Mouse (Mus musculus) 3134 (cell line): ENCODE results near the gene Mapk11.

Experiments used
- DNase-seq: peaks from one replicate; pipeline ENCODE4 v3.0.0-alpha.2; 2011; ENCODE audit warnings: low spot score; ENCODE audit not compliant: insufficient read length; ENCODE audit errors: extremely low read depth

Gene Mapk11

DNA sequence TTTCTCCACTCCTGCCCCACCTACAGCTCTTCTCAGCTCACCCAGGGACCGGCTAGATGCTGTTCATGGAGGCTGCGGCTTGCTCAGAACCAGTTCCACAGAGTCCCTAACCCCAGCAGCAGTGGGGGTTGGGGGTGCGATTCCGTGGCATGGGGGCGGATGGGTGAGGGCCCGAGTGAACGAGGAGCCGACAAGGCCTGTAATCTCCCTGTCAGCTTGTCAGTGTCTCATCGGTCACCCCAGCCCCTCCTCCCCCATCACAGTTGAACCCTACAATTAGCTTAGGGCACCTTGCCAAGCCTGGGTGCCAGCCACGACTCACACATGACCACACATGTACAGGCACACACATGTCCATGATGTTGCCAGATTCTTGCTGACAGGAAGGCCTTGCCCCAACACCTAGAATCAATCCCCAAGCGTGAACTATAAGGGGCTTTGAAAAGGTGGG is 25.5 kb upstream of the Mapk11 start:
- DNase-seq: no peak

DNA sequence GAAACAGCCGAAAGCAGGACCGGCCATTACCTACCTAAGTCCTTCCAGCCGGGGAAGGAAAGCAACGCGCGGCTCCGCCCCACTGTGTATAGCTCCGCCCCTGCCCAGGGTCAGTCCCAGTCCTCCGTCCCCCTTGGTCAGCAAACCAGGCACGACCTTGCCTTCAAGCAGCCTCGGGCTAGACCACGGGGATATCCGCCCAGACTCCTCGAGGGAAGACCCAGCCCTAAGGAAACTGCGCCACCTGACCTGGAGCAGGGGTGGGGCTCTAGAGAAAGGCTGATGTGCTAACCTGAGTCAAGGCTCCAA is 24.4 kb upstream of the Mapk11 start:
- no peak for DNase-seq

DNA sequence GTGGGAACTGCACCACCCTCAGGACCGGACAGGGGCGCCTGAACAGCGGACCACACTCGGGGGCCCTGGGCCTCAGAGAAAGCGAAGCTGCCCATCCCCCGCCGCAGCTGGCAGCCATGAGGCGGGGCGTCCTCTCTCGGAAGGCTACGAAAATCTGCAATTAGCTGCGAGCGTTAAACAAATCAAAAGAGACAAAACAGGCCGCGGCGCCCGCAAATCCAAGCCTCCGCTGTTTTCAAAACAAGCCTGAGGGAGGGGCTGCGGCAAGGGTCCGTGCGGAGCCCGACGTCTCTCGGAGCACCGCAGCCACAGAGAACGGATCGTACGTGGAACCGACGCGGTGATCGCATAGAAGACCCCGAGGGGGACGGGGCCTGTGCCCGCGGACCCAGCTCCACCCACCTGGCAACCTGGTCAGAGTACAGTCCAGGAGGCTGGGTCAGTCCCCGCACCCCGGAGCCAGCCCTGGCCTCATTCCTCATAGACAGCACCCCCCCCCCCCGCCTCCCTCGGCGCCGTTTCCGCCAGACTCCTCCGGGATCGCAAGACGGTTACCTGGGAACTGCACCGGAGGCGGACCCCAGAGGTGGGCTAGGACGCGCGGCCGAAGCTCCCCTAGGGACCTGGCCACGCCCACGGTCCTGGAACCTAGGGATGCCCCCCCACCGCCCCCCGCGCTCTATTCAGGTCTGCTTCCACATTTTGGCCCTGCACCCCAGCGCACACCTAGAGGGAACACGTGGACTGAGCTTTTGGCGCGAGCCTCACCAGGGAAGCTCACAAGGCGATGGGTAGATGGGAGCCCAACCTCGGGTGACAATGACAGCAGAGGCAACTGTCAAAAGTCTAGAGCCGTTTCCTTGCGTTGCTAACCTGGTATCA is 23.8 kb upstream of the Mapk11 start:
- no peak for DNase-seq

DNA sequence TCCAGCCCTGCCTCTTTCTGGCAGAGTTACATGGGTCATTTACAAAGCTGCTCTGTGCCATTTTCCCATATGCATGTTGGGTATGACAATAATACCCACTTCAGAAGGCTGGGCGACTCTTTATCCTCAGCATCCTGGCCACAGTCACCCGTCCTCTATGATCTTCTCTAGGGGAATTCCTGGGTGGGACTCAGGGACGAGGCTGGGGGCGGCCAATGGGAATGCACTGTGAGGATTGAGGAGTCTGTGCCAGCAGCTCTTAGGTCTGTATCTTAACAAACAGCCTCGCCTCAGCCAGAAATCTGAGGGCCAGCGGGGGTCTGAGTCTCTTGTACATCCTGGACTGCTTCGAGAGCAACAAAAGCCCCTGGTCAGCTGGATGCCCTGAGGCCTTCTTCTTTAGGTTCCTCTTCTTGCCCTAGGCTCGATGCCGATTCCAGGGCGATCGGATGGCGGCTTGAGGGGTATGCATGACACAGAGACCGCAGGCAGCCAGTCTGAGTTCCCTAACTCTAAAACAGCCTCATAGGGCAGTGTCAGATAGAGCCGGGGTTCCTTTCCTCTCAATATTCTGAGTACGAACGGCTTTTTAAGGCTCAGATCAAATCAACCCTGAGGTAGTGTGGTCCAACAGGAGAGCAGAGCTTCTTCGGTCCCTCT is 23.0 kb upstream of the Mapk11 start:
- DNase-seq: no peak

- no peak for DNase-seq
These were observed 22.2 kb upstream of the Mapk11 start for GRCm38 (mm10) chr15:89171526-89172051.

DNA sequence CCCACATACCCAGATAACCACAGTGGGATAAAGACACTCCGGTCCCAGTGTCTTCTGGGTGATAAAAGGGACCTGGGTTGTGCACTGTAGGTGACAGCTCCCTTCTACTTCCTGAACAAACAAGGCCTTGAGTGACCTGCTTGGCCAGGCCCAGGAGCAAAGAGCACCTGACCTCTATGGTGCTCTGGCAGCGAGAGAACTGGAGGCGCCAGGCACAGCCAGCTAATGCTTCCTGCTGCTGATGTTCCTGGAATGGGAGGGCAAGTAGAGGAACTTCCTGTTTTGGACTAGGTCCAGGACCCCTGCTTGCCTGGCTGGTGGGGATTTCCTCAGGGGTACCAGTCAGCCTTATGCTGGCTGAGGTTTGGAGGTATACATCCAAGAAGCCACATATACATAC is 20.7 kb upstream of the Mapk11 start:
- DNase-seq: no peak

GRCm38 (mm10) chr15:89169431-89169830 is 20.0 kb upstream of the Mapk11 start:
- peak; percentile 91 for DNase-seq

- DNase-seq: no peak
These were observed 19.5 kb upstream of the Mapk11 start for GRCm38 (mm10) chr15:89168922-89169321.

GRCm38 (mm10) chr15:89165478-89165877 is 16.1 kb upstream of the Mapk11 start:
- no peak for DNase-seq

DNA sequence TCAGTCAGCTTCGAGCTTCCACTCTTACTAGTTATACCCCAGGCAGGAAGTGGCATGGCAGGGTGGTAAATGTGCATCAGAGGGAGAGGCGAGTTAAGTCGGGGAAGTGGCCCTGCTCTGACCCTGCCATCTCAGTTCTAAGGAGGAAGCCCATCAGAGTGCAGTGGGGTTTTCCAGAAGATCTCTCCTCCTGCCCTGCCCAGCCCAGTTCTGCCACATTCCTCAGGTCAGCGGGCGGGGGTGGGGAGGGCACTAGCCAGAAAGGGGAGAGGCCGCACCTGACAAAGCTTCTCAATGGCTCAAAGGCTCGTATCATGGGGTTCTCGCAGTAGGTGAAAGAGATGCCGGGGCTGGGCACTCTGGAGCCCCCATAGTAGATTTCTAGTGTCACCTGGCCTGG is 12.0 kb upstream of the Mapk11 start:
- no peak for DNase-seq

GRCm38 (mm10) chr15:89158516-89158915 is 9.1 kb upstream of the Mapk11 start:
- no peak for DNase-seq

DNA sequence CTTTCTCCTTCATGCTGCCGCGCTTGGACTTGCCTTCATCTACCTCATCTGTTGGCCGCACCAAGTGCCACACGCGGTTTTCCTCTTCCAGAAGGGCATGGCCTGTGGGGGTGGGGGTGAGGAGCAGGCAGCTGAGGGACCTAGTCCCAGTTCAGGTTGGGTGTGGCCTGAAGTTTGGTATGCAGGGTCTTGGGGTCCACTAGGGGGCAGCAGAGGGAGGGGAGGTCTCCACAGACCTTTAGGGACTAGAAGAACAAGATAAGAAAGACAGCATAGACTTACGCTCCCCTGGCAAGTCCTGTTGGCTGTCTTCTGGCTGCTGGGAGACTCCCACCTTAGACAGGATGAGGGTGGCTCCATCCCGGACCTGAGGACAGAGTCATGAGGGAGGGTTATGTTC is 8.5 kb upstream of the Mapk11 start:
- peak; percentile 55 for DNase-seq

GRCm38 (mm10) chr15:89152312-89152711 is 2.9 kb upstream of the Mapk11 start:
- no peak for DNase-seq

GRCm38 (mm10) chr15:89150041-89150390 is 588 bp upstream of the Mapk11 start:
- no peak for DNase-seq

GRCm38 (mm10) chr15:89148496-89149270 is 745 bp downstream of the Mapk11 start:
- no peak for DNase-seq

GRCm38 (mm10) chr15:89147895-89148294 is 1.5 kb downstream of the Mapk11 start:
- no peak for DNase-seq

DNA sequence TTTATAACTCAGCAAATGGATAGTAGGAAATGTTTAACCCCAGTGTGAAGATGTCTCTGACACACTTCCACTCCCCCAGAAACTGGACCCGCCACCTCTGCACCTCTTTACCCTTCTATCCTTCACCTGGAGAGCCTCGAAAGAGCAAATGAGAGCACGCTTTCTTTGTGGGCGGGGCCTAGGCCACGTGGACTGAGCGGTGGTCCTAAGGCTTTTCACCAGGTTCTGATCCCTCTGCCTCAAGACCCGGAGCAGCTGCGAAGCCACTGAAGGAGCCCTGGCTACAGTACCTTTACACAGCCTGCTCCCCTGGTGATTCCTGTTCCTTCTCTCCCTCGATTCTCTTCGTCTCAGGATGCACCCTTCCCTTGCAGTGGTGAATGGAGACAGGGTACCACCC is 2.0 kb downstream of the Mapk11 start:
- DNase-seq: no peak

DNA sequence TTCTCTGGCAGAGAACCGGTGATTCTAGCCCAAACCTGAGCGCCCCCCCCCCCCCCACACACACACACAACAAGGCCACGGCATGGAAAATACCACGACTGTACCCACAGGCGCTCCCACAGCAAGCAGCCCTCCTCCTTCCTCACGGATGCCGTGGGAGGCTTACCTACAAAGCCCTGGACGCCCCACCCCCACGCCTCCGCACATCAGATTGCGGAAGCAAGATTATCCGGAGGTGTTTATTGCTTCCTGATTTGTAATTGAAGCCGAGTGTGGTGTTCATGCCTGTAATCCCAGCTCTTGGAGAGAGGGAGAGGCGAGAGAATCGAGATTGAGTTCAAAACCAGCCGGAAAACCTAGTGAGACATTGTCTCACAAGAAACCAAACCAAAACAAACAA is 2.4 kb downstream of the Mapk11 start:
- DNase-seq: no peak

GRCm38 (mm10) chr15:89146537-89146936 is 2.9 kb downstream of the Mapk11 start:
- no peak for DNase-seq

DNA sequence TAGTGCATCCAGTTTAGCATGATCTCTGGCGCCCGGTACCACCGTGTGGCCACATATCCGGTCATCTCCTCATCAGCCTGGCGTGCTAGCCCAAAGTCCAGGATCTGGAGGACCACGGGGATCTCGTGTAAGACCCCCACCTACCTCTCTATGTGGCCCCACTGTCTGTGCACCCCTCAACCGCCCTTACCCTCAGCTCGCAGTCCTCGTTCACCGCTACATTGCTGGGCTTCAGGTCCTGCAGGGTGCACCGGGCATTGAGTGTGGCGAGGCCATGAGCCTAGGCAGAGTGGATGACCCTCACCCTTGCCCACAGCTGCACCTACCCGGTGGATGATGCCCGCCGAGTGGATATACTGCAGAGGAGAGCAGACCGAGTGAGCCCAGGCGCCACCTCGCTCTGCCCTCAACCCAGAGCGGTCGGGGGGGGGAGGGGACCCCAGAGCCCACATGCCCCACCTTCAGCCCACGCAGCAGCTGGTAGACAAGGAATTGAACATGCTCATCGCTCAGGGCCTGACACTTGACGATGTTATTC is 3.5 kb downstream of the Mapk11 start:
- no peak for DNase-seq

- no peak for DNase-seq
These were observed 4.5 kb downstream of the Mapk11 start for GRCm38 (mm10) chr15:89144965-89145364.
